Mouse (Mus musculus) fibroblast of lung, adult 2 months (primary cell): ENCODE measurements around the gene Mpdz.

Experiments
- DNase-seq: peaks from one replicate; pipeline ENCODE4 v3.0.0-alpha.2; 2011; ENCODE audit warnings: low read depth

Mpdz gene

DNA sequence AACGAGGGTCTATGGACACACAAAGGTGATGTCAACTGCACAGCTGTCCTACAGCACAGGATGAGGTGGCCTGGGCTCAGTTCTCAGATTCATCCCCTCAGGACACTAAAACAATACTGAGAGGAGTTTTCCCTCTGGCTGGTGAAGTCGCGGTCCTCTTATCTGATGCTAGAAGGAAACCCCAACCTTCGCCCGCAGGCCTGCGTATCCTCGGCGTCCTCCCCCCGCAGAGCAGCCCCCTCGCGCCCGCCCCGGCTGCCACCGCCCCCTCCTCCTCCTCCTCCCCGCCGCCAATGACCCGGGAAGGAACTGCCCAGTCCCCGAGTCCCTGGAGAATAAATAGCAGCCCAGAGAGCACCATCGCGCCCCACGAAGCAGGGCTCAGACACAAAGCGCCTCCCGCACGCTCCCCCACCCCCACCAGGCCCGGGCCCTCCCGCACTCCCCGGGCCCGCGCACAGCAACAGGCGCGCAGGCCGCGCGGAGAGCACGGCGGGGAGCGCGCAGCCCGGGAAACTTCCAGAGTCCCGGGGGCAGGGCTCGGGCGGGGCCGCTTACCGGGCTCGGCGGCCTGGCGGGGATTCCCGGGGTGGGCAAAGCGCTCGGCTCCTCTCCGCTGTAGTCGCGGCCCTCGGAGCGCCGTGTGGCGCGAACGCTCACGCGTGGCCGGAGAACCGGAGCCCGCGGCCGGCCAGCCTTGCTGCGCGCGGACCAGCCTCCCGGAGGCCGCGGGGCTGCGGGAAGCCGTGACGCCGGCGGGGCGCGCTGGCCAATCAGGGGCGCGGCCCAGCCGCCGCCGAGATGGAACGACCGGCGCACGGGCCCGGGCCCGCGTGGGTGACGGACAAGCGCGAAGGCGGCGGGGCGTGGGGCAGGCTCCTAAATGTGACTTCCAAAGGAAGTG, at the start of gene Mpdz:
Gene Mpdz (minus strand): TSS at position 738 of the 904 bp plus-strand sequence.
- peak; percentile 26 for DNase-seq

DNA sequence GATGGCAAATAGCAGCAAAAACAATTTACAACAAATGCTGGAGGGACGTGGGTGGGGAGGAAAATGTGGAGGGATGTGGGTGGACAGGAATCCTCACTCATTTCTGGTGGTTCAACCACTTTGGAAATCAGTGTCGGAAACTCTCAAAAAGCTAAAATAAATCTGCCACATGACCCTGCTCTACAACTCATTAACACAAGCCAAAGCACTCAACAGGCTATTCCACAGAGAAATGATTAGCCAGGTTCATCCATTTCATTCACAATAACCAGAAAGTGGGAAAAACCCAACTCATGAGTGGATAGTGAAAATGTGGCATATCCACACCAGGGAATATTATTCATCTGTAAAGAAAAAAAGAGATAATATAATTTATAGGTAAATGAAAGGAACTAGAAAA, 47.9 kb upstream of the Mpdz start:
- DNase-seq, result no peak

DNA sequence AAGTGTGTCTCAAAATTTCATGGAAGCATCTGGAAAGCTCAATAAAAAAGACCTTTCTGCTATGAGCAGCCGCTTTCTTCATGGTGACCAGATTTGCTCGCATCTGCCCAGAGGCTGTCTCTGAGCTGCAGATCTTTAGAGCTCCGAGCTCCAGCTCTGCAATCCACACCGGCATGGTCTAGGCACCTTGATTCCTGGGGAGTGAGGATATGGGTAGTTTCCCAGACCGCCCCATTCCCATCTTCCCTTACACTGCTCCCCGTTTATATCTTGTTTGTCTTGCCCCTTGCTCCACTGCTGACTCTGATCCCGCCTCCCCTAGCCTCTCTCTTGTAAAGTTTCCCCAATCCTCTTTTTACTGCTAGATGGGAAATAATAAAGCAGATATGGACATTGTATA, 42.0 kb upstream of the Mpdz start:
- no peak for DNase-seq

DNA sequence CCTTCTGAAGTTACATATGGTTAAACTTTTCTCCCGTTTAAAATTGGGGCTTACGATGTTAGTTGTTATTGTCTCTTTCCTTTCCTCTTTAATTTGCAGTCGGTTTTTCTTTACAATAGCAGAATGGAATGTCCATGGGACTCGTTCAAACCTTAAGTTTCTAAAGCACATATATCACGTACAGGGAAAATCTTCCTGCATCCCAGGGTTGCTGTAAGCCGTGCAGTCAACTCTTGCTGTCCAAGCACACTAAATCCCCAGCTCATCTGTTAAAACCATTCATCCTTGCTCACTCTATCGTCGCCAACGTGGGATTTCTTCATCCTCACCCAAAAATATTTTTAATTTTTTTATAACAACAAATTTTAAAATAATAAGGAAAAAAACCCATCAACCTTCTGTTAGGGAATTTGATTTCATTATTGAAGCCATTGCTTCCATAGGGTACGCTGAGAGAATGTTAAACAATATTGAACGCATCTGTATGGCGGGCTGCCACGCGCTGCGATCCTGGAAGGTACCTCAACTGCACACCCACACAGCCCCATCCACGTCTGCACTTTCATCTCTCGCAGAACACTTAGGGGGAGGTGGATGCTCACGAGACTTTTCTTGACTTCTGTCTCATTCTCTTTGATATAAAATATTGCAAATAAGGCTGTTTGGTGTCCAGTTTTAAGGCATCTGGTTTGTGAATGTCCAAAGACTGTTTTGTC, 41.4 kb upstream of the Mpdz start:
- no peak for DNase-seq

DNA sequence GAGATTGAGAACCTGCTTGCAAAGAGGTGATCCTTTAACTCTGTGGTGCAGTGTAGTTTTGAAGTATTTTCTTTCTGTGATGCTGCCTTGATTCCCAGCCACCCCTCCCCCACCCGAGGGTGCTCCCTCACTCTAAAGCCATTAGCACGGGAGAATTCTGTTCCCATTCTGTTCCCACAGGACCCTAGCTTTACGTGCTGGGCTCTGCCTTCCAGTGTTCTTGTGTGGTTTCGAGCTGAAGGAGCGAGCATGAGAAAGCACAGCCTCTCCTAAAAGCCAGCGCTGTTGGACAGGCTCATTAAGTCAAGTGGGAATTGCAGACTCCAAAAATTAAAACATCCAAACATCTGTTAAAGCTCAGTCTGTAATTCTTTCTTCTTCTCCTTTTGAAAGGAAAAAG, 40.5 kb upstream of the Mpdz start:
- no peak for DNase-seq

DNA sequence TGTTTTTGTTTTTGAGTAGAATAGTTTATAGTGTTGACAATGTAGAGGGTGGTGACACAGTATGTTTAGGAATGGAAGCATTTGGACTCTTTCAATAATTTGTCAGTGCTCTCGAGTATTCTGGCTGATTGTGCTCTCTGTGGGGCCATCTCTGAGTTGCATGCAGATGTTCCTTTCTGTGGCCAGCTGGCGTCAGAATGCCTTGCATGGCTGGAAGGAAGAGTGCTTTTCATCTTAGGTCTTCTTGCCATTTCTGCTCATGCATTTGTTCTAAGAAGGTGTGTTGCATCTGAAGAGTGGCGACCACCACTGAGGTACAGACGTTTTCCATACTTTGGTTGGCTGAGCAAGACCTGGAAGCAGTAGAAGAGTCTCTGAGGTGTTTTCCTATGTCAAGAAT, 24.2 kb upstream of the Mpdz start:
- no peak for DNase-seq

DNA sequence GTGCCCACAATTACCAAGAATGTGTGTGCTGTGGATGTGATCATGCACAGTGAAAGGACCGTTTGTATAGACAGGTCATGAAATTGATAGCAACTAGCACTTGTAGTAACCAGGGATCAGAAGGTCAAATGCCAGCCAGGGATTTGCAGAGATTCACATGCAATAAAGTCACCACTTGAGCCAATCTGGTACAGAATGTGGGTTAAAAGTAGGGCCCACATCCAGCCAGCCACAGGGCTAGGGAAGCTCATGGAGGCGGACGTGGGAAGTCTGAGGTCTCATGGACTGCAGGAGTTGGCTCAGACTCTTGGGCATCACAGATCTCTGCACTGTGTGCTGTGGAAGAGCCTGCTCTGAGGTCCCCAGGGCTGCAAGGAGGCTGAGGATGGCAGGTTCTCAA, 22.6 kb upstream of the Mpdz start:
- peak; percentile 55 for DNase-seq

DNA sequence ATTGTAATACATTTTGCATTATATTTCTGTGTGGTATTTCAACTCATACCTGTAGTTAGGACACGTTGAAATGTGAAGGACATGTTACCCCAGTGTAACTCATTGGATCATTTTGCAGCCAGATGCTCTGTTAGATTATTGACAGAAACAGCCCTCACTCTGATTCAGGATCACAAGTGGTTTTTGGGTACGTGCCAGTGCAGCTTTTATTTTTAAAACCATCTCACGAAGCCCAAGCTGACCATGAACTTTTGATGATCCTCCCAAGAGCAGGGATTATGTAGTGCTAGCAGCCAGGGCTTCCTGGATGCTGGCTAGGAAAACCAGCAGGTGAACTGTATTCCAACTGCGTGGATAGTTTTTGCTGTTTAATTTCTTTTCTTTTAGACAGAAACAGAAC, 19.6 kb upstream of the Mpdz start:
- no peak for DNase-seq

DNA sequence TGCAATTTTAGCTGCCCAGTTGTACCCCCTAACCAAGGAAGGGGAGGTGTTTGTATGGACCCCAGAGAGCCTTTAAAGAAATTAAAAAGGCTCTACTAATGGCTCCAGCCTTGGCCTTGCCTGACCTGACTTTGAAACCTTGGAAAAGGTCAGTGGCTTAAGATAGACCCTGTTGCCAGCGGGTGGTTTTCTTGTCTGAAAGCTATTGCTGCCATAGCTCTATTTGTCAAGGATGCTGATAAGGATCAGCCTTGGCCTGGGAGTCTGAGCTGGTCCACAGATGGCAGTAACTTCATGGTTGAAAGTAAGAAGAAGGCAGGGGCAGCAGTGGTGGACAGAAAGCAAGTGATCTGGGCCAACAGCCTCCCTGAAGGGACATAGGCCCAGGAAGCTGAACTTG, 16.3 kb upstream of the Mpdz start:
- DNase-seq, result no peak

DNA sequence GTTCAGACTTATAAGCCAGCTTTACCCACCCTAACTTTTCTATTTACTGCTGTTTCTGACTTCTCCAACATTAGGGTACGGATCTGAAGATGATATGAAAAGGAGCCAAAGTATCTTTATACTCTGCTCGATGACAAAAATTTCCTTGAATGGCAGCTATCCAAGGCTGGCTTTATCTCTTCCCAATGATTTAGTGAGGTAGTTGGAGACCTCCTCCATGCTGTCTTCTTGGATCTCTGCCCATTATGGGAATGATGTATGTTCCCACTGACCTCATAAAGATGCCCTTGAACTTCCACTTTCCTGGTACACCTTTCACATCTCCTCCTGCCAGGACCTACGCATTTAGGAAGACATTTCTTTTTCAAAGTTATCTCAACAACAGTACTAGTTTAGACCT, 11.2 kb upstream of the Mpdz start:
- no peak for DNase-seq

DNA sequence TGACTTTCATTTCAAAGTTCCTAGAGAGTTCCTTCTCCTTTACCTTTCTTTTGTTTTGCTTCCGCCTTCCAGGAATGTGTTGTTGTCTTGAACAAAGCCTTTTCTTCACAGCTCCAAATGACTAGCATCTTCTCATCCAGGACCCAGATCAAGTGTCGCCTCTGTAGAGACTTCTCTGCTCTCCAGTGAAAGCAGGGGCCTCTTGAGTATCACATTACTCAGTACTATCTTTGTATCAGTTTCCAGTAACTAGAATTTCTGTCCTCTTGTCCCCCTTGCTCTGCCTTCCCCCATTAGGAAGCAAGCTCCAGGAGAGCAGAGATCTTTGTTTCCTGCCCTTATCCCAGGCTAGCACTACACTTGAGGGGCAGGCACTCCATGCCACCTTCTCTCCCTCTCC, 9.6 kb upstream of the Mpdz start:
- no peak for DNase-seq

DNA sequence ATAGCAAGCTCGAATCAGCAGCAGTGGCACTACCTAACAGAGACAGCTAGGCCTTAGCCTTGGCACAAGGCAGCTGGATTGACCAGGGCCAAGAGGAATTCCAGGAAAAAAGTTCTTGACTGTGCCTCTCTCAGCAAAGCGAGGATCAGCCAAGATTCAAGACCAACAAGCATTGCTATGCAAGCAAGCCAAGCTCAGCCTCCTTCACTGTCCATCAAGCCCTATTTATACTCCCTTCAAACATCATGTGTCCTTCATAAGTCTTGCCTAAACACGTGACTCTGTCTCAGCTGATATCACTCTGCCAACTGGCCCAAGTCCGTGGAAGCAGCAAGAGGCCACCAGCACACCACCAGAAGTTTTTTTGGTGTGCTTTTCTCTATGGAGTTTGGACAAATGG, 6.8 kb upstream of the Mpdz start:
- peak; percentile 20 for DNase-seq

DNA sequence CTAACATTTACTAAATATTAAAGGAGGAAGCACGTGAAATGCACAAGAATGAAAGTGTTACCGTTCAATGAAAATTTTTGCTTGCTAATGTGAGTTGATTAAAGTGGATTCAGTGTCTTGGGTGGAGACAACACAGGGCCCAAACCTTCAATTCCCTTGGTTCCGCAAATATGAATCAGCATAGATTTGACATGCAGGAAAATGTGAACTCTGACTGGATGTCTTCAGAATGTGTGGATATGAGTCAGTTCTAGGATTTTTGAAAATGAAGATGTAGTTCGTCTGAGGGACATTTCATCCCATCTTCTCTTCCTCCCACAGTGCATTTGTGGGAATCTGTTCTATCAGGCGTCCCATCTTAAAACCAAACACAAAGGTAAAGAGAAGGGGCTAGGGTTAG, 951 bp upstream of the Mpdz start:
- no peak for DNase-seq

DNA sequence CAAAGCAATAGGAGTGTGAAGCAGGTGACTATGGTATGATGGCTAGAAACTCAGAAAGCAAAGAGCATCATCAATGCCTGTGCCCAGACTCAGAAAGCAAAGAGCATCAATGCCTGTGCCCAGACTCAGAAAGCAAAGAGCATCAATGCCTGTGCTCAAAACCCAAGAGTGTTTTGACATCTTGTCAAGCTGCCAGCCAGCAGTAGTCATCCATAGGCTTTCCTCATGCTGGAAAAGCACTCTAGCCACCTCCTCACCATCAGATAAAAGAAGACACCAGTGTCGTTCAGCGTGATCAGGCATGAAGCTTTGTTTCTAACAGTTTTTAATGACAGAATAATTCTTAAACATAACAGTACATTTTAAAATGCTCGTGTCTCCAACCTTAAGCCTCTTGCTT, 8.7 kb downstream of the Mpdz start:
- DNase-seq, result no peak

DNA sequence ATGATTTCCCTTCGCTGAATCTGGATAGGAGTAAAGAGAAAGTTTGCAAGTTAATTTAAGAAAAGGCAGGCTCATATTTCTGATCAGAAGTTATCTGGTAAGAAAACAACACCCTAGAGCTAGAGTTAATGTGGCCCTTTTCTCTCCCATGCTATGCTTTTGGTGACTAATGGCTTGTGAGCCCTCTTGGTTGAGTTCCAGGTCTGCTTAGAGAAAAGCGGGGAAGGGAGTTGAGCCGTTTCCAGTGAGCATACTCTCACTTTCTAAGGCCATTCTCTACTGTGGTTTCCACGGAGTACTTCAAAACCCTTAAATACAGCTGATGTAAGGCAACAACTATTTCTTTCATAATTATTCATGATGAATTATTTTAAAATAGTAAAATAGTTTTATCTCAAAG, 11.8 kb downstream of the Mpdz start:
- DNase-seq, result peak; percentile 56

DNA sequence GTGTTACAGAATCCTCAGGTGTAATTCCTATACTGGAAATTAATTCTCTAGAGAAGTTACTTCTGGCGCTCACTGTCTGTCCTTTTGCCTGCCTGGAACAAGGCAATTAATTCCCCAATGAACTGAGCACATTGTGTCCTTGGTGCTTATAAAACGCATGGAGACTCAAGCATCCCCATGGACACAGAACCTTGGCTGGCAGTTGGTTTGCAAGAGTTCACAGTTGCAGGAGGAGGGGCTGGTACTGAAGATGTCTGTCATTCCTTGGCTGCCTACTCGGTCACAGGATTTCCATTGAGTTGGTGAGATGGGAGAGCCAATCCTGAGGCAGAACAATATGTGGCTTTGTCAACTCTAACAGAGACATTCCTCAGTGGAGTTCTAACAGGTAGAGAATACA, 12.5 kb downstream of the Mpdz start:
- peak; percentile 16 for DNase-seq

DNA sequence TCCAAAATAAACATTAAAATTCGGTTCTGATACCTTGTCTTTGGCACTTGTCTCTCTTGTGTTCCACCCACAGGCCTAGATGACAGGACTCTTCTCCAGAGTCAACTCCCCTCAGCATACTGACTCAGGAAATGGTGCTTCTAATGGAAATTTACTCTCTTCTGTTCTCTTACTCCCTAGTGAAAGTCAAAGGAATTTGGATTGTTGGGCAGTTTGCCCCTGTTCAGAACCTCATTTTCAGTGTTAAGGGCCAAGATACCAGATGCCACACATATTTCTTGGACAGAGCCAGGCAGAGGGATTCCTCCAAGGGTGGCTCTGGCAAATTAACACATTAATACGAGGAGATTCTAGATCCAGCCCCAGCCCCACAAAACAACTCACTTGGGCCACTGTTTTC, 12.9 kb downstream of the Mpdz start:
- peak; percentile 24 for DNase-seq

DNA sequence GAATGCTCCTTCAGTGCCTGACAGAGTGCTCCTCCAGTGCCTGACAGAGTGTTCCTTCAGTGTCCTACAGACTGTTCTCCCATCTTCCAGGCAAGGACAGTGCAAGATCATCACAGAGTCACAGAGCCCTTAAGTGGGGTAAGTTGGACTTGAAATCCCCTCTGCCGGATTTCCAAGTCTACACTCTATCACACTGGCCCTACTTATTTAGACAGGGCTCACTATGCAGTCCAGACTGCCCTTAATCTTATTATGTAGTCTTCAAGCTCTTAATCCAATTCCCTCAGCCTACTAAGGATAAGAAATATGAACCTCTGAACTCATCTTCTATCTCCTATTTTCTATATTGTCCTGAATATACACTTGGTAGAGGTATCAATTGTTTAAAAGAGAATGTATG, 19.1 kb downstream of the Mpdz start:
- DNase-seq, result no peak

DNA sequence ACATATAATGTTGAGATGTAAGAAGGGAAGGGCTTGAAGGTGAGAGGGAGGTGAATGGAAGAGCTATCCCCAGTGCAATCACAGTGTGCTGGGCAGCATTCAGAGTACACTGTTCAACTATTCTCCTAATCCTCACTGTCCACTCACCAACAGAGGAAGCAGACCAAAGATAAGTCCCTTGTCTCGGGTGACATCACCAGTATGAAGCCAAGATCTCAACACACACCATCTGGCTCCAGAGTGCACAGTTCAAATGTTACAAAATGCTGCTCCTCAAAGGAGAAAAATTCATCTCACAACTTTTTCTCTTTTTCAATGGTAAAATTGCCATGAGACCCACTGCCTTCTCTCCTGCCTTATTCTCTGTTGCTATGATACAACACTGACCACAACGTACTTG, 21.0 kb downstream of the Mpdz start:
- DNase-seq, result no peak

DNA sequence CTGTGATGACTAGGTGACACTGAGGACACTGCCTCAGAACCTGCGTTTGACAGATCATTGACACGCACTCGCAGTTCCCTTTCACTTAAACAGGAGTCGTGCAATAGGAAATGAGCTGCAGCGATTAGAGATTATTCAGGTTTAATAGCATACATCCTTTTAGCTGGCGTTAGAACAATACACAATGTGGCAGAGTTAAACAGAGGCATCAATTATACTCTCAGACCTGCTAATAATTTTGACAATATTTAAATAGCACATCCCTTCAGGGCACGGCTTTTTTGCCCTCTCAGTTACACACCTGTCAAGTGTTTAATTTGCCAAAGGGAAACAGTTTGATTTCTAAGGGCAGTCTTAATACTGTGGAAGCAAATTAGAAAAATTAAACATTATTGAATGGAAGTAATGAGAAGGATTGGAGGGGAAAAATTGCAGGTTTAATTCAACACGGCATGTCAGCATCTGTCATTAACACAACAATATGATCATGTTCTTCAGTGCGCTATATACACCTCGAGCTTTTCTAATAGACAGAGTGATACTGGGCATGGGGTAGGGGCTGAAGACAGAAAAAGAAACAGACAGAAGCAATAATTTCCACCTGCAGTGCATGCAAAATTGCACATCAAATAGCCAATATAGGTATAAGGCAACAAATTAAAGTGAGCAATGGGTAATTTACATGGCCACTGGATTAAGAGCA, 27.1 kb downstream of the Mpdz start:
- no peak for DNase-seq

DNA sequence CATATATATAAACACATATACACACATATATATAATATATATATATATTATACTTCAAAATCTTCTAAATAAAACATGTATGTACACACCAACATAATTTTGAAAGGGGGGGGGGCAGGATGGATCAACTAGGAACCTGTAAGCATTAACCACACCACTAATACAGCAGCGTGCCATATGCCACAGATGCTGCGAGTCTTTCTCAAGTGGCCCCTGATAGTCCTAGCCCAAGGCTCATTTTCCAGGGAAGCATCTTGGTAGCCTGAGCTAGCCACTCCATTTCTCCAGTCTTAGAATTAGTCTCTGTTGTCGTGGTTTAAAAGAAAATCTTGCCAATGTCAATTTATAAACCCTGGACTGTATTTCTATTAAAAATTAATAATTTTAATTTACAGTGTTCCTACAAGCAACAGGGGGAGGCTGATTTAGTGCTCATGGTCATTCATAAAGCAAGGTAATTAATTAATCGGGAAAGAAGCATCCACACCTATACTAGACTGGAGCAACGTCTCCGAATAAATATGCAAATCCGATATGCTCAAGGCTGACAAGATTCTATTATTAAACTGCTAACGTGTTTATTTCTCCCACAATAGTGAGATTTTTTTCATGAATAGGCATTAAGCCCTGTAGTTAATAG, 27.8 kb downstream of the Mpdz start:
- DNase-seq, result no peak

DNA sequence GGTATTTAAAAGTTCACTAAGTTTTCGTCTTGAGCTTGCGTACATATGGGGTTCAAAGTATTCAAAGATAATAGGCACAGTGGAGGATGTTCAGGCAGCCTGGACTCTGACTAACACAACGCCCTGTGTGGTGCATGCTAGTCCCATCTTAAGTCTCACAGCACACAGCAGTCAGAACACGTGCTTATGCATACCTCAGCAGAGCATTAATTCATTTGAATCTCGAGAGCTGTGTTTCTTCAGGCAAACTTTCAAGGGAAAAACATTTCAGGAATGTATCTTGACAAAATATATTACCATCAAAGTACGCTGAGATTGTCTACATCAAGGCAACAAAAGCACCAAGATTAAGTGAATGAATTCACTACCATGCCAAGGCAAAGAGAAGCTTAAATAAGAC, 45.7 kb downstream of the Mpdz start:
- DNase-seq, result no peak

DNA sequence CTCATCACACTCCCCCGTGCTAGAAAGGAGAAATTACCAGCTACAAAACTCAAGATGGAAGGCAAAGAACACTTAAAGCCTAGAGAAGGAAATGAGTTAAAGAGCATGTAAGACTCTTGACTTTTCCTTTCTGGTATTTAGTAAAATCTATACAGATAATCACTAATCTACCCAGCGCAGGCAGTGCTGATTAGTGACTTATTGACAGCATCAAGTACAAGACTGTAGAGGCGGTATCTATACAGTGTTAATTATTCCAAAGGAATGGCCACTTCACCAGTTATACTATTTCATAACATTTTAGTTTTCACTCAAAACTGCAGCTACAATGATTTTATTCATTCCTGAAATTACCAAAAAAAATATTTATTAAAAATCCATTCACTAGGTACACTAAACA, 49.7 kb downstream of the Mpdz start:
- DNase-seq, result no peak
